Mouse (Mus musculus) embryo, embryonic 11 days (tissue): ENCODE results near the gene Leap2.
A peak's percentile ranks its signal among the peaks of the same experiment; 100 is the strongest.
"Not testable (repeated sequence)": the region's sequence is repeated elsewhere in the genome, so short reads cannot be mapped to it uniquely, and the experiment has no call there.

ENCODE experiments used
- DNase-seq: peaks from one replicate; pipeline ENCODE4 v3.0.0-alpha.2; 2015

Gene Leap2

GRCm38 (mm10) chr11:53441921-53442320 is 19.0 kb upstream of the Leap2 start:
- peak; percentile 30 for DNase-seq

DNA sequence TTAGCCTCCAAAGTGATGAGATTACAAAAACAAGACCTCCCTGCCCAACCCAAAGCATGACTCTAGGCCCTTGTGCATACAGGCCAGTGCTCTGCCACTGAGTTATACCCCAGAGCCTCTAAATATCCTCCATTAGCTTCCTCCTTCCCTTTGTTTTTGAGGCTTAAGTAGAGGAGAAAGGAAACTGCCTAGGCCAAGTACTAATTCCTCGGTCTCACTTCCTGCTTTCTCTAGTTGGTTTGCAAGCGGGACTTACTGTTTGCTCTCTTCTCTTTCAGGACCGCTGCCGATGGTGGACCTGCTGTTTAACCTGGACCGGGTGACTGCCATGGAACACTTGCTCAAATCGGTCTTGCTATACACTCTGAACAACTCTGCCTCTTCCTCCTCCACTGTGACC is 13.4 kb upstream of the Leap2 start:
- no peak for DNase-seq

- no peak for DNase-seq
Measured at GRCm38 (mm10) chr11:53435504-53435903, 12.5 kb upstream of the Leap2 start.

GRCm38 (mm10) chr11:53433057-53433456 is 10.1 kb upstream of the Leap2 start:
- no peak for DNase-seq

DNA sequence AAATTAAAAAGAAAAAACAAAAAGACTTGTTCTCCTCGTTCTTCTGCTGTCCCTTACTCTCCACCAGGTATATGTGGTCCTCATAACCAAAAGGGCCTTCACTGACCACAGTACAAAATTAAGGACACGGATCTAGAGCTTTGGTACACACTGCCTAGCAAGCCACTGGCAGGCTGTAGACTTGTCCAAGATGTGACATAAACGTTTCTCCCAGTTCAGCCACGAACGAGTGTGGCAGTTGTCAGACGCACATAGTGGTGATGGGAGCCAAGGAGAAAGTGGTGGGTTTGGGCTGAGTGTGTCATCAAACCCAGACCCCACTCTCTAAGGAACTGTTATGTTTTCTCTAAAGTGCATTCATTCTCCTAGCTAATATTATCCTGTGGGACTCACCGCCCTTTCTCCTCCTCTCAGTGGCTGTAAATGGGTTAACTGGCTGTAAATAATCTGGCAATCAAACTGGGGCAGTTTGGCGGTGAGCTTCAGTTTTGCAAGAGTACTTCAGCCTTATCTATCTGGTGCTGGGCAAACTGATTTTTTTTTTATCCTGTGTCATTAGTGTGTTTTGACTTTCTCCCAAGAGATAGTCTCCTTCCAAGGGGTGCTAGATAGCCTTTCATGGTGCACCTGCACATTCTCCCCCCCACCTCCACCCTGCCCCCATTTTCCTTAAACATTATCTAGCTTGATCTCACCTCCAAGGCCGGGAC is 8.5 kb upstream of the Leap2 start:
- no peak for DNase-seq

DNA sequence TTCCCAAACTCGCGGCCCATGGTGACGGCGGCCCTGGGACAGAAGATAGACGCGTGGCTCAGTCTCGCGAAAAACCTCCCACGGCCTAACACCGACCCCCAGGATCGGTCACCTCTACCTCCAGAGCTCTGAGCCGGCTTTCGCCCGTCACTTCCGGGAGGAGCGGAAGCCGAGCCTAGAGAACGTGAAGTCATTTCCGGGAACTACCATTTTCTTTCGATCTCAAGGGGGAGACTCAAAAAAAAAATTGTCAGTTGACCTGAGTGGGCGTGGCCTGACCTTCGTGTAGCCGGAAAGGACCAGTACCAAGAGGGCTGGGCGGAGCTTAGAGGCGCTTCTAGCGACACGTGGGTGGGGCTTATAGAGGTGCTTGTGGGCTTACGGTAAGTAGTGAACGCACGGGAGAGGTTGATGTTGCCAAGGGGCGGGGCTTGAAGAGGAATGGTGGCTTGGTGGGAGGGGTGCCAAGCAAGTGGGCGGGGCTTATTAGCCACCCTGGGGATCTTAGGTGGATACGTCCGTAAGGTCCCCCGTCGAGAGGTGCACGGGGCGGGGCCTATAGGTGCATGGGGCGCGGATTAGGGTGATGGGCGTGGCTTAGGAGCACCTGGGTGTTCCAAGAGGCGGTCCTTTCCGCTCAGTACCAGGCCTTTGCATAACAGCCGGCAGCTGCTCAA is 7.8 kb upstream of the Leap2 start, which contains the start of the genes Uqcrq and Gdf9:
Uqcrq (minus strand) TSS at position 162 of the 677 bp plus-strand sequence.
Gdf9 (plus strand) TSS at position 354 of the 677 bp plus-strand sequence.
- DNase-seq = peak; percentile 100

DNA sequence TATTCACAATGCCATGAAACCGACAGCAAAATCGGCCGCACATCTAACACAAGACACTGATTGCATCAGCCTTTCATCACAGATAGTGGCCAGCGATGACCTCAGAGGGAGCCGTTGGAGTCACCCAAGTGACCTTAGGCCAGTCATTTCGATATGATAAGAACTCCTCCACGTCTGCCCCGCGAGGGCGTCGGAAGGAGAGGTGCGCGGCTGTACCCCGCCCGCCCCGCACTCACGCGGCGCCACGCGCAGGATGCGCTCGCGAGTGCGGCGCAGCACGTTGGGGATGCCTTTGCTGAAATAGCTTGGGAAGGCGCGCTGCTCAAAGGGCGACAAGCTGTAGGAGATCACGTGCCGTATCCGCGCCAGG is 7.3 kb upstream of the Leap2 start:
- DNase-seq = no peak

DNA sequence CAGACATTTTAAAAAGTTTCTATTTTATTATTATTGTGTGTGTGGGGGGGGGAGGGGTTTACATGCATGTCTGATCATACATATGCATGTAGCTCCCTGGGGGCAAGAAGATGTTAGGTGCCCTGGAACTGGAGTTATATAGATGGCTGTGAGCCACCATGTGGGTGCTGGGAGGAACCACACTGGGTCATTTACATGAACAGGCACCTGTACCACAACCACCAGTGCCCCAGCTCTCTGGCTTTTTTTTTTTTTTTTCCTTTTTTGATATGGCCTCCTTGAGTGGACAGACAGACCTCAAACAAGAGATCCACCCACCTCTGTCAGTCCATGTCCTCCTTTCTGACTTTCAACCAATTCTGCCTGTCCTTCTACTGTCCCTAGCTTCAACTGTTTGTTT is 6.2 kb upstream of the Leap2 start:
- no peak for DNase-seq

- no peak for DNase-seq
Measured at GRCm38 (mm10) chr11:53428716-53429057, 5.7 kb upstream of the Leap2 start.

DNA sequence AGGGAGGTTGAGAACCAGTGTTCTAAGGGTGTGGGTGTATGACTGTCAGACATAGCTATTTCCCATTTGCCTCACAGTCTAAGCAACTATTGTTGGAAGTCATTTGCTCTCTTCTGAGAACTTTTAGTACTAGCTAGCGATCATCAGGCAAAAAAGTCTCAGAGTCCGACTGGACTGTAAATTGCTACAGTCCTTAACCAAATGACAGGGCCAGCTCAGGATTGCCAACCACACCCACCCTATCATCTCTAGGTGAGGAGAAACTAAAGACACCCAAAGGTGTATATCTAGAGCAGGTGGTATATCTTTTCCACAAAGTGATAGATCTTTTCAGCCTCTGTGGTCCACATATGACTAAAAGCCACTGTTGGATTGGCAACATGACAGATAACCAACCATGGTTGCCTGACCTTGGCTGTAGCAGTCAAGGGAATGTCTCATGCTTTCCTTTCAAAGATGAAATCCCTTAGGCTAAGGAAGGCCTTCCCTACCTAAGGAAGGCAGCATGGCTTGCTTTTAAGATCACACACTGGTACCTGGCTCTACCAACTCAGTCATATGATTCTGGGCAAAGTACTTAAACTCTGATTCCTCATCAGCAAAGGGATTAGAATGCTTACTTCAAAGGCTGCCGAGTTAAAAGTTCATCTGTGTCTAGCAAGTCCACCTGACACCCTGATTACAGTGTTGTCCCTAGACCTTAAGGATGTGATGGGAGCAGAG is 5.2 kb upstream of the Leap2 start:
- DNase-seq = no peak

DNA sequence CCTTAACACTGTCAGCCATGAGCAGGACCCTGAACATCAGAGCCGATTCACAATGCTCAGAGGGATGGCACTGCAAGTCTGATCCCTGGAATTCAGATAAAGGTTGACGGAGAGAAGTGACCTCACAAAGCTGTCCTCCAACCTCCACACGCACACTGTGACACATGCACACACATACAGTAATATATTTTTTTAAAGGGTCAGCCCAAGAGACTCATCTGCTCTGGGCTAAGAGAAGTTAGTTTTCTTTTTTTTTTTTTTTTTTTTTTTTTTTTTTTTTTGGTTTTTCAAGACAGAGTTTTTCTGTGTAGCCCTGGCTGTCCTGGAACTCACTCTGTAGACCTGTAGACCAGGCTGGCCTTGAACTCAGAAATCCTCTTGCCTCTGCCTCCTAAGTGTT is 3.9 kb upstream of the Leap2 start:
- DNase-seq = not testable (repeated sequence)

- DNase-seq = no peak
Measured at GRCm38 (mm10) chr11:53425711-53426255, 2.8 kb upstream of the Leap2 start.

DNA sequence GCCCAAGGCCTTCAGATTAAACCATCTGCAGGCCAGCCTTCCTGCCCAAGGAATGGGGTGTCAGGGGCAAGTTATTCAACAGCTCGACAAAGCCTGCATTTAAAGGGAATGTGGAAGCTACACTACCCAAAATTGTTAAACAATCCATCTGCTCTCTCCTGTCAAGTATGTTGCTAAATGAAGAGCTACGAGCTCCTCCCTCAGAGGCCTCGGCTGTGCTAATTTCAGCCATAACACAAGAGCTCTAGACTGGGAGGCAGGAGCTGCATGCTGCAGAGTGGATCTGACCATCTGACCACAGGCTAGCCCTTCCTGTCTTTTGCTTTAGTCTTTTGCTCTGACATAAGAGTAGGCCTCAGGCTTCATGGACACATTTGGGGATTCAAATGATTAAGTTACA is 2.3 kb upstream of the Leap2 start:
- no peak for DNase-seq

- DNase-seq = no peak
Measured at GRCm38 (mm10) chr11:53424826-53425225, 1.9 kb upstream of the Leap2 start.

DNA sequence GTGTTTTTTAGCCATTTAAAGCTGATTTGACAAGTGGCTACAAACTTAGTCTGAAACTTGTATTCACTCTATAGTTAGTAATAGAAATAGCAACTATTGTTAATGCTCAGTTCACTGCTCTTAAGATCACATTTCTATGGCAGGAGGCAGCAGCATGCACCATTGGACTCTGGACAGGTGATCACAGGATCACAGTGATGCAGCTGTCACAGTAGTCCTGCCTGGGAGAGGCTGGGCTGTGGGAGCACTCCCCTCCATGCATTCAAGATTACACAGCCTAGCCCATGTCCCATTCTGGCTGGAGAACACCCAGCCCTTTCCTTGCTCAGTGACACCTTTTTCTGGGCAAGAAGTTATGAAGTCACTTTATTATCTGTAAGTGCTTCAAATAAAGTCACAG is 4.9 kb downstream of the Leap2 start:
- no peak for DNase-seq

DNA sequence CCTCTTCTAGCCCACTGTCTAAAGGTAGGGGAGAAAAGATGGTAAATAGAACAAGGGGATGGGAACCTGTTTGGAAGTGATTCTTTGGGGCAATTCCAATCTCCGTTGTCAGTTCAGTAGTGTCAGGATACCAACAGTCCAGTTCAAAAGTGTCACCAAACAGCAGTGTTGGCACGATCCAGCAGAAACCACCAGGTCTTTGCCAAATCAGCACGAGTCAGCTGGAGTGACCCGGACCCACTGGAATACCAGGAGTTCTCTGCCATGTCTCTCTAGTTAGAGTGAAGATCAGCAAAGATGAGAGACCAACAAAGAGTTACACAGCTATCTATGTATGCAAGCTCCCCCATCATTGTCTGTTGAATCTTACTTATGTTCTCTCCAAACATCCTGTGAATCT is 9.1 kb downstream of the Leap2 start:
- DNase-seq = no peak

- peak; percentile 27 for DNase-seq
Measured at GRCm38 (mm10) chr11:53411738-53412137, 11.2 kb downstream of the Leap2 start.

DNA sequence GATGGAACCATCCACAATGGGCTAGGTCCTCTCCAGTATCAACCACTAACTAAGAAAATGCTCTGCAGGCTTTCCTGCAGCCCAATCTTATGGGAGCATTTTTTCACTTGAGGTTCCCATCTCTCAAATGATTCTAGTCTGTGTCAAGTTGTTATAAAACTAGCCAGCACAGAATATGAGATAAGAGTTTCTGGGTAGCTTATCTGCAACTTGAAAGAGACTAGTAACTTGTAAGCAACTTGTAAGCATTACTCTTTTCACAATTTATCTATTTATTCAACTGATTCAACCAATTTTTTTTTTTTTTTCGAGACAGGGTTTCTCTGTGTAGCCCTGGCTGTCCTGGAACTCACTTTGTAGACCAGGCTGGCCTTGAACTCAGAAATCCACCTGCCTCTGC is 19.3 kb downstream of the Leap2 start:
- no peak for DNase-seq

- no peak for DNase-seq
Measured at GRCm38 (mm10) chr11:53393856-53394255, 29.1 kb downstream of the Leap2 start.

DNA sequence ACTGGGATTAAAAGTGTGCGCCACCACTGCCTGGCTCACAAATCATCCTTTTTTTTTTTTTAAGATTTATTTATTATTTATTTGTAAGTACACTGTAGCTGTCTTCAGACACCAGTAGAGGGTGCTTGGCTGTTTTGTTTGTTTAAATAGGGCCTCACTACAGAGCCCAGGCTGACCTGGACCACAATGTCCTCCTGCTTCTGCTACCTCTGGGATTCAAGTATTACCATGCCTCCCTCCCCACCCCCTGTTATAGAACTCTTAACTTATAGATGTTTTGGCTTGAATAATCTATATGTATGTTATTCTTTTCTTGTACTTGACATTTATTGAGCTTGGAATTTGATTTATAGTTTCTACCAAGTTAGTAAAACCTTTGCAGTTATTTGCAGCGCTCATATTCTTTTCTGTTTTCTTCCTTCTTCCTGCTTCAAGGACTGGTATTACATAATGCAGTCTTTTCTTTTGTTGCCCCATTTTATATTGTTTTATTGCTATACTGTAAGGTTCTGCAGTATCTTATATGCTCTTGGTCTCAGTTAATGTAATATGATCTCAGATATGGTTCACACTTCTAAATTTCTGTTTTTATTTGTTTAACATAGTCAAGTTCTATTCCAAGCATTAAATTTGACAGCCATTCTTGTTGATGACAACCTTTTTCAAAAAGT is 39.1 kb downstream of the Leap2 start:
- no peak for DNase-seq

GRCm38 (mm10) chr11:53378918-53379317 is 44.1 kb downstream of the Leap2 start:
- peak; percentile 3 for DNase-seq
